Mouse (Mus musculus) megakaryocyte, adult 5-6 weeks (primary cell): ENCODE results near the gene Ncapd2. TPM values are rescaled to one million over a fixed set of nuclear protein-coding genes. Genes with fewer than 3 reads are reported as not detected.
"Not testable (repeated sequence)": the region's sequence is repeated elsewhere in the genome, so short reads cannot be mapped to it uniquely, and the experiment has no call there.

Experiments used
- ATAC-seq: 2 replicates; pipeline ENCODE4 v1.8.0; 2016; ENCODE audit warnings: mild to moderate bottlenecking, inconsistent platforms; ENCODE audit not compliant: poor library complexity, severe bottlenecking
- total RNA-seq, 2 experiments: library from RNA; stranded (forward) in 1 of 2; stranded (reverse) in 1 of 2; fragments of 153-499, 151-499 nt in 1 of 2; fragments of 221-1000, 200-1000 nt in 1 of 2; gene quantifications; 2 replicates each; pipeline versions ENCODE4 v1.2.3 to v1.2.4; 2015 to 2017

Ncapd2 gene
- total RNA-seq, 2 experiments from 2014 or later, result 195 to 231 TPM

- ATAC-seq, result peak; percentile 11; the same call in 1 of the 2 replicates
Measured at GRCm38 (mm10) chr6:125166051-125166751, 25.3 kb downstream of the Ncapd2 start, which contains the start of gene Gapdh. Gene Gapdh (minus strand): TSS chr6:125166467.

GRCm38 (mm10) chr6:125165328-125165891, 26.1 kb downstream of the Ncapd2 start:
- ATAC-seq, result peak; percentile 77

- ATAC-seq, result peak; percentile 51
Measured at GRCm38 (mm10) chr6:125164672-125165327, 26.7 kb downstream of the Ncapd2 start.

- peak; percentile 26 for ATAC-seq
Measured at GRCm38 (mm10) chr6:125163801-125164657, 27.5 kb downstream of the Ncapd2 start.

- not testable (repeated sequence) for ATAC-seq
Measured at GRCm38 (mm10) chr6:125162615-125163305, 28.7 kb downstream of the Ncapd2 start.

GRCm38 (mm10) chr6:125161971-125162370, 29.5 kb downstream of the Ncapd2 start:
- ATAC-seq, result not testable (repeated sequence)

- ATAC-seq, result no peak
Measured at GRCm38 (mm10) chr6:125160854-125161760, 30.4 kb downstream of the Ncapd2 start.

GRCm38 (mm10) chr6:125160558-125160853, 31.0 kb downstream of the Ncapd2 start:
- no peak for ATAC-seq

- ATAC-seq, result no peak
Measured at GRCm38 (mm10) chr6:125159773-125160557, 31.5 kb downstream of the Ncapd2 start.

GRCm38 (mm10) chr6:125158944-125159492, 32.5 kb downstream of the Ncapd2 start:
- ATAC-seq, result no peak

GRCm38 (mm10) chr6:125156903-125157614, 34.4 kb downstream of the Ncapd2 start:
- no peak for ATAC-seq

GRCm38 (mm10) chr6:125156491-125156890, 35.0 kb downstream of the Ncapd2 start:
- ATAC-seq, result no peak

GRCm38 (mm10) chr6:125155262-125155661, 36.2 kb downstream of the Ncapd2 start:
- ATAC-seq, result no peak

- ATAC-seq, result no peak
Measured at GRCm38 (mm10) chr6:125154550-125154949, 37.0 kb downstream of the Ncapd2 start.

- no peak for ATAC-seq
Measured at GRCm38 (mm10) chr6:125153682-125154081, 37.8 kb downstream of the Ncapd2 start.

- no peak for ATAC-seq
Measured at GRCm38 (mm10) chr6:125153018-125153389, 38.5 kb downstream of the Ncapd2 start.

GRCm38 (mm10) chr6:125152212-125153017, 39.1 kb downstream of the Ncapd2 start:
- peak; percentile 73 for ATAC-seq
